In genomic region chr19:42788311-42788710, GRCm38 (mm10) we compare ENCODE assay signal across 14 mouse cellular contexts. TPM values are rescaled to one million over a fixed set of nuclear protein-coding genes. Genes with fewer than 3 reads are reported as not detected.
DNase-seq lines count a peak whose midpoint lies in the region; ATAC-seq lines count a peak whose summit lies in the region.
"Had no signal": no experiment of that assay in that cellular context is flagged by ENCODE, and none has a peak within 500 bp of the region (broad histone marks: within the 10 kb centered on the region; RNA-seq: fewer than 3 reads in every experiment).

No protein-coding gene starts in this region.

- intact Hi-C loops in heart, postnatal 25 days (cut with DNase I): no loop called here

- 0 out of 2 replicates have a peak overlapping the region, but pooled peaks have one; percentile 28 for H3K9ac ChIP-seq in heart, embryonic 11.5 days (ENCODE audit: low read depth, low read length)
- H3K9ac ChIP-seq: neural tube, embryonic 15.5 days had no signal

- H3K27me3 ChIP-seq in heart, embryonic 11.5 days (ENCODE audit: control insufficient read depth, insufficient read depth, low read length): peaks cover 12% of the 10 kb centered on the region; the same call in 1 of the 2 replicates
- H3K27me3 ChIP-seq: neural tube, embryonic 15.5 days had no signal

- 31% methylated on average over 5 of the region's 5 CpGs for WGBS in heart, embryonic 11.5 days (ENCODE audit: insufficient replicate concordance)

- no peak overlapping the region for H3K4me2 ChIP-seq in heart, embryonic 11.5 days
- H3K4me2 ChIP-seq: neural tube, embryonic 15.5 days had no signal

- no peak for DNase-seq in heart, postnatal 25 days (ENCODE audit: low spot score)
- peak; percentile 8 for DNase-seq in kidney, postnatal 14 days
- no peak for DNase-seq in kidney, postnatal 25 days
- DNase-seq in right cerebral cortex, adult 18-20 months: peak; percentile 59
- DNase-seq in right cerebral cortex, postnatal 4 days: no peak
- DNase-seq in yolk sac, embryonic 10.5 days (ENCODE audit: low spot score): peak; percentile 34
- DNase-seq: cerebellum, adult 9-11 months; heart, postnatal 4 days; thymus, postnatal 14 days had no signal

- ATAC-seq in heart, embryonic 11.5 days (replicated peaks; ENCODE audit: insufficient number of reproducible peaks, low FRiP score, low TSS enrichment): no peak
- no peak for ATAC-seq in cerebellum, adult (ENCODE audit: insufficient number of reproducible peaks, low FRiP score, low TSS enrichment)

- no peaks in the 10 kb centered on the region; the same call in 1 of the 2 replicates for H3K4me1 ChIP-seq in heart, embryonic 11.5 days (ENCODE audit: control insufficient read depth, insufficient read depth, low read length)

- H3K9me3 ChIP-seq in heart, embryonic 11.5 days (replicated peaks; ENCODE audit: control insufficient read depth, low read length): no peaks in the 10 kb centered on the region
- H3K9me3 ChIP-seq: neural tube, embryonic 15.5 days had no signal

- H3K27ac ChIP-seq in heart, embryonic 11.5 days (ENCODE audit: low read depth, low read length): no peak overlapping the region
- H3K27ac ChIP-seq: layer of hippocampus, adult 2 months; macrophage; neural tube, embryonic 15.5 days had no signal

- H3K4me3 ChIP-seq in heart, embryonic 11.5 days (ENCODE audit: low read depth, low read length): no peak overlapping the region
- H3K4me3 ChIP-seq: layer of hippocampus, adult 2 months; neural tube, embryonic 15.5 days had no signal

- no peaks in the 10 kb centered on the region for H3K36me3 ChIP-seq in heart, embryonic 11.5 days (ENCODE audit: control insufficient read depth, insufficient read depth, low read length)
- H3K36me3 ChIP-seq: neural tube, embryonic 15.5 days had no signal

RNA-seq across cellular contexts. Expression of gene Hps1, which starts 8.5 kb away (rescaled TPM):
- 8.1 and 8.2 TPM in 2 replicates for polyA plus RNA-seq in heart, embryonic 11.5 days (2014; fragmentation: Nextera tagmentation; extraction: Ambion mirVana)
- total RNA-seq in heart, postnatal 25 days (2021): 1 to 10 TPM; 1.8 to 2.2 TPM

RNA-seq across cellular contexts. Expression of gene Pyroxd2, which starts 35.7 kb away (rescaled TPM):
- 2.3 TPM in 2 replicates for polyA plus RNA-seq in heart, embryonic 11.5 days (2014; fragmentation: Nextera tagmentation; extraction: Ambion mirVana)
- 1 to 10 TPM; 3.5 to 4.4 TPM for total RNA-seq in heart, postnatal 25 days (2021)

Comparison
In these comparisons a context has a peak if more than half of its experiments do, and no peak if none do; other contexts are left out.
1. DNase-seq: peak in kidney, postnatal 14 days (single experiment), right cerebral cortex, adult 18-20 months (single experiment) and yolk sac, embryonic 10.5 days (single experiment); none in heart, postnatal 25 days (single experiment), kidney, postnatal 25 days (0 of 2) and right cerebral cortex, postnatal 4 days (single experiment).